Mouse (Mus musculus) cerebellum, postnatal 36 days (tissue): ENCODE results near the gene Spata6.
A peak's percentile ranks its signal among the peaks of the same experiment; 100 is the strongest.

ENCODE experiments used
- DNase-seq, 2 experiments: peaks; one replicate each; pipeline ENCODE4 v3.0.0; 2021 to 2022; ENCODE audit warnings: mixed read lengths in 2 of 2

Gene Spata6

DNA sequence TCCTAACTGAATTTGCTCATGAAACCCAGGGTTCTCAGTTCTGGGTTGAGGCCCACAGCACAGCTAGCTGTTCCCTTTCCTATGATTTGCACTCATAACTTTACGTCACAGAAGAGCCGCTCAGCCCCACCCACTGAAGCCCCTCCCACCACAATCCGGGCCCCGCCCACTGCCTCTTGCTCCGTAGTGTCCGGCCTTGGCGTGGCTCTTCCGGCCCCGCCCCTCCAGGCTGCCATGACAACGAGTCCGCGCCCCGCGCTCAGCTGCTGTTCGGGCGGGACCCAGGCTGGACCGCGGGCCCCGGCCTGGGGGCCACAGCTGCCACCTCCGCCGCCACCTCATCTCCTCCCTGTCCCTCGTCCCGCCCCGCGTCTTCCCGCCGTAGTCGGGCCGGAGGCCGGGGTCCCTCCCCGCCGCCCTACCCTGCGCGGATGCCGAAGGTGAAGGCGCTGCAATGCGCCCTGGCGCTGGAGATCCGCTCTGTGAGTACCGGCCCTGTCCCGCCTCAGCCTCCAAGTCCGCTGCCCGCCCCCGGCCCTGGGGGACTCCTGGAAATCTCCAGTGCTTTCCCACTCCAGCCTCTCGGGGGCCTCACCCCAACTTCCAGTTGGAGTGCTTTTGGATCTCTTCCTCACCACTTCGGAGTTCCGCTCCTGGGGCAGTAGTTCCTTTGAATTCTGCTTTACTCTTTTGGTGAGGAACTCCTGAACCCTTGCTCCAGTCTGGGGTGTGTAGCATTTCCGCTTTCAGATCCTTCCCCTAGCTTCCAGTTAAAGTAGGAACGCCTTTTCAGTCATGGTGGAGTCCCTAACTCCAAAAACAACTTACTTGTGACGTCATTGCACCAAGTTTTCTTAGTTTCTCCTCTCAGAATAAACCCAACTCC is at the start of gene Spata6:
Gene Spata6 (plus strand): TSS at position 209 of the 886 bp plus-strand sequence.
- DNase-seq: peak; percentile 10 to 36

GRCm38 (mm10) chr4:111670566-111671421 is 49.0 kb upstream of the Spata6 start:
- DNase-seq: no peak

GRCm38 (mm10) chr4:111671440-111671839 is 48.3 kb upstream of the Spata6 start:
- DNase-seq: no peak

DNA sequence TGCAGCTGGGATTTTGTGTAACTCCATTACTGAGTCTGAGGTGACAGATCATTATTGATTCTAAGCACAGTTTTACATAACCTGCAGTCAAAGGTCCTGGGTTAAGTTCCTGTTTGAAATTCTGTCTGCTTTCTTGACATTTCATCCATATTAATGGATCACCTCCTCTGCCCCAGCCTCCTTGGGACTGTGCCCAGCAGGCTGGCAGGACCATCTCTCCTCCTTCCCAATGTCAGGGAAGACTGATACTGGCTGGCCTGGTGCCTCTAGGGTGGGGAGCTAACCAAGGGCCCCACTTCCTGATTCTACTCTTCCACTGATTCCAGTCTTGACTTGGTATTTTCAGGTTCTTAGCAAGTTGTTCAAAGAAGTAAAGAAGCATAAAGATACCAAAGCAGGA is 45.9 kb upstream of the Spata6 start:
- no peak for DNase-seq

- no peak for DNase-seq
Observed at GRCm38 (mm10) chr4:111681926-111682325, 37.9 kb upstream of the Spata6 start.

- no peak for DNase-seq
Observed at GRCm38 (mm10) chr4:111682793-111683192, 37.0 kb upstream of the Spata6 start.

DNA sequence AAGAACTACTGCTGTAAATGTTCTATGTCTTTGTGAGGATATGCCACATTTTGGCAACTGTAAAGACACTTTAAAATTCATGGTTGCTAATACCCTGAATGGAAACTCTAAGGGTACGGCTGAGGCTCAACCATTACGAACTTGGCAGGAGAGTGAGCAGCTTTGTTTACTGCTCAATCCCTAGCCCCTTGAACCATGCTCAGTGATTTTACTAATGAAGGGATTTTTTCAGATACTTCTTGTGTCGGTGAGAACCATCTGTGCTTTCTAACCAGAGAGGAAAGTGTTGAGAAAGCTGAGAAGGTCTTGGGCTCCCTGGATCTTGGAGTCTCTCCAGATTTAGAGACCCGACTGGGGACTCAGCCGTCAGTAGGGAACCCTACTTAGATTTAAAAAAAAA is 35.9 kb upstream of the Spata6 start:
- DNase-seq: no peak

DNA sequence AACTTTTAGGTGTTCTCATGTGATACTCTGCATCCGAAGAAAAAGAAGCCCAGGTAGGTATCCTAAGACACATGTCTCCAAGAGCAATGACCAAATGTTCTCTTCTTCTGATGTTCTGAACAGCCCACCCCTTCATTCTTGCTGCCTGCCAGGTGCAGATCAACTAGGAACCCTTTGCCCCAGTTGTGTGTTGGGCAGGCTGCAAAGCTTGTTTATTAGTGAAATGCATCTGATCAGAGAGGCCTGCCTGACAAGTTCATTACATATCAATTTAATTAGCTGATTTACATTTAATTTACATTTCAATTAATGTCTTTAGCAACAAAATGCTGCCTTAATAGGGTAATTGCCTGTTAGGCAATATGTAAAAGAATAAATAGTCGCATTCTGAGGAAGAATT is 33.8 kb upstream of the Spata6 start:
- no peak for DNase-seq

- peak; percentile 26 to 27 for DNase-seq
Observed at GRCm38 (mm10) chr4:111686951-111687350, 32.8 kb upstream of the Spata6 start.

GRCm38 (mm10) chr4:111687613-111688012 is 32.2 kb upstream of the Spata6 start:
- DNase-seq: peak; percentile 58

- DNase-seq: no peak
Observed at GRCm38 (mm10) chr4:111691057-111691543, 28.7 kb upstream of the Spata6 start.

GRCm38 (mm10) chr4:111701381-111701780 is 18.4 kb upstream of the Spata6 start:
- DNase-seq: no peak

GRCm38 (mm10) chr4:111704126-111704525 is 15.7 kb upstream of the Spata6 start:
- no peak for DNase-seq

GRCm38 (mm10) chr4:111704975-111705374 is 14.8 kb upstream of the Spata6 start:
- DNase-seq: no peak

GRCm38 (mm10) chr4:111719296-111719695 is 488 bp upstream of the Spata6 start:
- no peak for DNase-seq

GRCm38 (mm10) chr4:111720662-111721003 is 849 bp downstream of the Spata6 start:
- DNase-seq: no peak

DNA sequence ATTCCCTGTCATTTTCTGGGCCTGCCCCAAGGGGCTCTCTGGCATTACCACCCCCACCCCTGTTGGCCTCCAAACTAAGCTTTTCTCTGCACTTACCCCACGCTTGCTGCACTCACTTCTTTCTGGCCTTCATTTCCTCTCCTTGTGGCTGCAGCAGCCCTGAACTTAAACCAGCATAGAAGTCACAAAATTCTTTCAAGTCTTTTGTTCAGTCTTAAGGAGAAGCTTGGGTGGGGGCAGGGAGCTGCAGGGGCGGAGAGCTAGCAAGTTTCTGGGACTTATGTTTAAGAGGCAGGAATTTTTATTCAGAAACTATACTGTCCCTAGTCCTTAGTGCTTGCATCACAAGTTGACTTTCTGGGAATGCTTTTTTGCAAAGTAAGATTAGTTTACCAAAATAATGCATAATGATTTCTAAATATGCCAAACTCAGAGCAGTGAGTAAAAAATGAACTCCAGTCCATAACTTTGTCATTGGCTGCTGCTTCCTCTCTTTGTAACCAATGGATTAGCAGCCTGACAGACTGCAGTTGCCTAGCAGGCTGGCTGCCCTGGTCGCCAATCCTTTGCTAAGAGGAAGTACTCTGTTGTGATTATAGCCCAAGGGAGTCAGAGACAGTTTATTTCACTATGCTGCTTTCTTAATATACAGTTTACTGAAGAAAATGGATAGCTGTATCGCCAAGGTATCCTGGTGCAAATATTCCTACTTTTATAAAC is 1.5 kb downstream of the Spata6 start:
- DNase-seq: no peak

GRCm38 (mm10) chr4:111737551-111737950 is 17.8 kb downstream of the Spata6 start:
- no peak for DNase-seq

- no peak for DNase-seq
Observed at GRCm38 (mm10) chr4:111780533-111780932, 60.7 kb downstream of the Spata6 start.

GRCm38 (mm10) chr4:111799892-111800291 is 80.1 kb downstream of the Spata6 start:
- no peak for DNase-seq

DNA sequence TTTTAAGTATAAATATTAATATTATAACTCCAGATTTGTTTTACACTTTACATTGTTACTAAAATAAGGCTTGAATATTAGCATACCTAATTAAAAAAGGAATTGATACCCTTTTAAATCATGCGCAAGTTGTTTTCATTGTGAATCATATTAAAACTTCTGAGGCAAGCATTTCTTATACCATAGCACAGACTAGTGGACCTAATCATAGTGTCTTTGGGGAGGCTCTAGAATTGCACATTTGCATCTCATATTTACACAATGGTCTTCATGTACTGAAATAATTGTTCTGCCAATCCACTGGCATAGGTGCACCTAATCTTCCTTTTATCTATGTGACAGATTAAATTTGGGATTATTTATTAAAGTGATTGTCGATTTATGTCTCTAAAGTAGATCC is 83.4 kb downstream of the Spata6 start:
- DNase-seq: no peak

GRCm38 (mm10) chr4:111817478-111817877 is 97.7 kb downstream of the Spata6 start:
- no peak for DNase-seq

DNA sequence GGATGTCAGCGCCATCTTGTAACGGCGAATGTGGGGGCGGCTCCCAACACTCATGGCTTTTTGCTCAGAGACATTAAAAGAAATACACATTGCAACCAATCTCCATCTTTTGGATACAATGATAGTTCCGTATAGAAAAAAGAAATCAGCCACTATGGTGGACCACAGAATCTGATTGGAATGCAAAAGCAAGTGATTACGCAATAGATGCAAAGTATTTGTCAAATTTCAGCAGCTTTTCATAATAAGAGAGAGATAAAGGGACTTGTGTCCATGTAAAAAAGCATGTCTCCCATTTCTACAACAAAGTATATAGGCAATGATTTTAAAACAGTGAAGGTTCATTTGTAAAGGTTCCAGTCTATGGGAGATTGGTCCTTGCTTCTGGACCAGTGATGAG is 119.1 kb downstream of the Spata6 start:
- DNase-seq: no peak
